Mouse (Mus musculus): Measurements from ENCODE around the gene Golt1b. TPM values are rescaled to one million over a fixed set of nuclear protein-coding genes. Genes with fewer than 3 reads are reported as not detected.
A peak's percentile ranks its signal among the peaks of the same experiment; 100 is the strongest.

Gene Golt1b
- polyA plus RNA-seq, 1 experiment from 2014 or later = 144 TPM

GRCm38 (mm10) chr6:142377081-142377480, 9.9 kb upstream of the Golt1b start:
- Histone ChIP-seq H3K4me1 (ENCODE audit: control insufficient read depth, insufficient read depth, low read length) (no peaks in the 10 kb centered on the region), H3K36me3 (replicated peaks; ENCODE audit: control insufficient read depth, insufficient read depth, low read depth, low read length) (no peaks in the 10 kb centered on the region), H3K9ac (replicated peaks; ENCODE audit: low read length) (no peak overlapping the region), H3K27me3 (ENCODE audit: control insufficient read depth, insufficient read depth, low read length) (no peaks in the 10 kb centered on the region), H3K4me2 (ENCODE audit: low read depth, low read length) (no peak overlapping the region), H3K4me3 (ENCODE audit: low read depth, low read length) (no peak overlapping the region), H3K9me3 (replicated peaks; ENCODE audit: control insufficient read depth, low read length) (no peaks in the 10 kb centered on the region), H3K27ac (replicated peaks; ENCODE audit: low read depth, low read length) (no peak overlapping the region)
- WGBS = 73% methylated on average over 1 of the region's 1 CpGs
- DNase-seq (ENCODE audit: low spot score) (no peak), ATAC-seq (replicated peaks; ENCODE audit: insufficient number of reproducible peaks, low FRiP score, low TSS enrichment, low read depth) (no peak)

- no peak overlapping the region for H3K4me2 ChIP-seq (ENCODE audit: low read depth, low read length)
- WGBS = 90% methylated on average over 8 of the region's 8 CpGs
- no peak for DNase-seq (ENCODE audit: low spot score)
- H3K4me1 ChIP-seq (ENCODE audit: control insufficient read depth, insufficient read depth, low read length) = no peaks in the 10 kb centered on the region
- H3K9me3 ChIP-seq (replicated peaks; ENCODE audit: control insufficient read depth, low read length) = no peaks in the 10 kb centered on the region
- no peak overlapping the region for H3K27ac ChIP-seq (replicated peaks; ENCODE audit: low read depth, low read length)
- ATAC-seq (replicated peaks; ENCODE audit: insufficient number of reproducible peaks, low FRiP score, low TSS enrichment, low read depth) = no peak
- no peaks in the 10 kb centered on the region for H3K27me3 ChIP-seq (ENCODE audit: control insufficient read depth, insufficient read depth, low read length)
- no peak overlapping the region for H3K9ac ChIP-seq (replicated peaks; ENCODE audit: low read length)
- H3K4me3 ChIP-seq (ENCODE audit: low read depth, low read length) = no peak overlapping the region
- H3K36me3 ChIP-seq (replicated peaks; ENCODE audit: control insufficient read depth, insufficient read depth, low read depth, low read length) = no peaks in the 10 kb centered on the region
Observed at GRCm38 (mm10) chr6:142378576-142379330, 8.3 kb upstream of the Golt1b start.

GRCm38 (mm10) chr6:142379961-142380360, 7.1 kb upstream of the Golt1b start:
- H3K36me3 ChIP-seq (replicated peaks; ENCODE audit: control insufficient read depth, insufficient read depth, low read depth, low read length) = no peaks in the 10 kb centered on the region
- H3K4me2 ChIP-seq (ENCODE audit: low read depth, low read length) = no peak overlapping the region
- H3K4me3 ChIP-seq (ENCODE audit: low read depth, low read length) = no peak overlapping the region
- ATAC-seq (replicated peaks; ENCODE audit: insufficient number of reproducible peaks, low FRiP score, low TSS enrichment, low read depth) (no peak), DNase-seq (ENCODE audit: low spot score) (no peak)
- WGBS = 97% methylated on average over 6 of the region's 6 CpGs
- no peaks in the 10 kb centered on the region for H3K27me3 ChIP-seq (ENCODE audit: control insufficient read depth, insufficient read depth, low read length)
- no peaks in the 10 kb centered on the region for H3K9me3 ChIP-seq (replicated peaks; ENCODE audit: control insufficient read depth, low read length)
- no peak overlapping the region for H3K9ac ChIP-seq (replicated peaks; ENCODE audit: low read length)
- no peaks in the 10 kb centered on the region for H3K4me1 ChIP-seq (ENCODE audit: control insufficient read depth, insufficient read depth, low read length)
- H3K27ac ChIP-seq (replicated peaks; ENCODE audit: low read depth, low read length) = no peak overlapping the region

GRCm38 (mm10) chr6:142381615-142382014, 5.4 kb upstream of the Golt1b start:
- no peak for ATAC-seq (replicated peaks; ENCODE audit: insufficient number of reproducible peaks, low FRiP score, low TSS enrichment, low read depth)
- no peak overlapping the region for H3K4me2 ChIP-seq (ENCODE audit: low read depth, low read length)
- WGBS = 95% methylated on average over 7 of the region's 7 CpGs

GRCm38 (mm10) chr6:142384521-142384920, 2.5 kb upstream of the Golt1b start:
- Histone ChIP-seq H3K4me1 (ENCODE audit: control insufficient read depth, insufficient read depth, low read length) (no peaks in the 10 kb centered on the region), H3K27me3 (ENCODE audit: control insufficient read depth, insufficient read depth, low read length) (no peaks in the 10 kb centered on the region), H3K9ac (replicated peaks; ENCODE audit: low read length) (no peak overlapping the region), H3K36me3 (replicated peaks; ENCODE audit: control insufficient read depth, insufficient read depth, low read depth, low read length) (no peaks in the 10 kb centered on the region), H3K4me2 (ENCODE audit: low read depth, low read length) (no peak overlapping the region), H3K27ac (replicated peaks; ENCODE audit: low read depth, low read length) (no peak overlapping the region), H3K9me3 (replicated peaks; ENCODE audit: control insufficient read depth, low read length) (no peaks in the 10 kb centered on the region), H3K4me3 (ENCODE audit: low read depth, low read length) (no peak overlapping the region)
- no peak for DNase-seq (ENCODE audit: low spot score)
- 91% methylated on average over 9 of the region's 9 CpGs for WGBS
- ATAC-seq (replicated peaks; ENCODE audit: insufficient number of reproducible peaks, low FRiP score, low TSS enrichment, low read depth) = no peak

More at GRCm38 (mm10) chr6:142381615-142382014, 5.4 kb upstream of the Golt1b start:
- Histone ChIP-seq H3K9me3 (replicated peaks; ENCODE audit: control insufficient read depth, low read length) (no peaks in the 10 kb centered on the region), H3K27ac (replicated peaks; ENCODE audit: low read depth, low read length) (no peak overlapping the region), H3K9ac (replicated peaks; ENCODE audit: low read length) (no peak overlapping the region), H3K27me3 (ENCODE audit: control insufficient read depth, insufficient read depth, low read length) (no peaks in the 10 kb centered on the region), H3K4me3 (ENCODE audit: low read depth, low read length) (no peak overlapping the region), H3K36me3 (replicated peaks; ENCODE audit: control insufficient read depth, insufficient read depth, low read depth, low read length) (no peaks in the 10 kb centered on the region), H3K4me1 (ENCODE audit: control insufficient read depth, insufficient read depth, low read length) (no peaks in the 10 kb centered on the region)
- DNase-seq (ENCODE audit: low spot score) = no peak

GRCm38 (mm10) chr6:142386285-142387010, 573 bp upstream of the Golt1b start:
- Histone ChIP-seq H3K4me3 (ENCODE audit: low read depth, low read length) (peak overlapping the region; percentile 95), H3K27ac (replicated peaks; ENCODE audit: low read depth, low read length) (no peak overlapping the region), H3K36me3 (replicated peaks; ENCODE audit: control insufficient read depth, insufficient read depth, low read depth, low read length) (no peaks in the 10 kb centered on the region), H3K9me3 (replicated peaks; ENCODE audit: control insufficient read depth, low read length) (no peaks in the 10 kb centered on the region), H3K27me3 (ENCODE audit: control insufficient read depth, insufficient read depth, low read length) (no peaks in the 10 kb centered on the region), H3K9ac (replicated peaks; ENCODE audit: low read length) (peak overlapping the region; percentile 61), H3K4me2 (ENCODE audit: low read depth, low read length) (peak overlapping the region; percentile 56), H3K4me1 (ENCODE audit: control insufficient read depth, insufficient read depth, low read length) (no peaks in the 10 kb centered on the region)
- 7% methylated on average over 31 of the region's 31 CpGs for WGBS
- ATAC-seq (replicated peaks; ENCODE audit: insufficient number of reproducible peaks, low FRiP score, low TSS enrichment, low read depth) (peak; percentile 64), DNase-seq (ENCODE audit: low spot score) (no peak)

- DNase-seq (ENCODE audit: low spot score) = no peak
- H3K9ac ChIP-seq (replicated peaks; ENCODE audit: low read length) = peak overlapping the region; percentile 89
- 21% methylated on average over 8 of the region's 8 CpGs for WGBS
- H3K9me3 ChIP-seq (replicated peaks; ENCODE audit: control insufficient read depth, low read length) = no peaks in the 10 kb centered on the region
- H3K27ac ChIP-seq (replicated peaks; ENCODE audit: low read depth, low read length) = no peak overlapping the region
- ATAC-seq (replicated peaks; ENCODE audit: insufficient number of reproducible peaks, low FRiP score, low TSS enrichment, low read depth) = 0 out of 2 replicates have a peak, but pooled peaks have one; percentile 8
- H3K4me1 ChIP-seq (ENCODE audit: control insufficient read depth, insufficient read depth, low read length) = no peaks in the 10 kb centered on the region
- H3K4me3 ChIP-seq (ENCODE audit: low read depth, low read length) = peak overlapping the region; percentile 95
- no peaks in the 10 kb centered on the region for H3K27me3 ChIP-seq (ENCODE audit: control insufficient read depth, insufficient read depth, low read length)
- peak overlapping the region; percentile 32 for H3K4me2 ChIP-seq (ENCODE audit: low read depth, low read length)
- no peaks in the 10 kb centered on the region for H3K36me3 ChIP-seq (replicated peaks; ENCODE audit: control insufficient read depth, insufficient read depth, low read depth, low read length)
Observed at GRCm38 (mm10) chr6:142387755-142388271, 792 bp downstream of the Golt1b start.

- WGBS = 84% methylated on average over 2 of the region's 2 CpGs
- no peak for DNase-seq (ENCODE audit: low spot score)
- no peak overlapping the region for H3K4me3 ChIP-seq (ENCODE audit: low read depth, low read length)
- H3K9me3 ChIP-seq (replicated peaks; ENCODE audit: control insufficient read depth, low read length) = no peaks in the 10 kb centered on the region
- H3K27me3 ChIP-seq (ENCODE audit: control insufficient read depth, insufficient read depth, low read length) = no peaks in the 10 kb centered on the region
- no peak for ATAC-seq (replicated peaks; ENCODE audit: insufficient number of reproducible peaks, low FRiP score, low TSS enrichment, low read depth)
- H3K27ac ChIP-seq (replicated peaks; ENCODE audit: low read depth, low read length) = no peak overlapping the region
- no peak overlapping the region for H3K9ac ChIP-seq (replicated peaks; ENCODE audit: low read length)
- no peak overlapping the region for H3K4me2 ChIP-seq (ENCODE audit: low read depth, low read length)
- H3K36me3 ChIP-seq (replicated peaks; ENCODE audit: control insufficient read depth, insufficient read depth, low read depth, low read length) = no peaks in the 10 kb centered on the region
- H3K4me1 ChIP-seq (ENCODE audit: control insufficient read depth, insufficient read depth, low read length) = no peaks in the 10 kb centered on the region
Observed at GRCm38 (mm10) chr6:142389101-142389500, 2.1 kb downstream of the Golt1b start.

Data from embryonic facial prominence, embryonic 11.5 days (tissue).